Mouse (Mus musculus): ENCODE results near the gene Tmem265.

The Tmem265 gene

DNA sequence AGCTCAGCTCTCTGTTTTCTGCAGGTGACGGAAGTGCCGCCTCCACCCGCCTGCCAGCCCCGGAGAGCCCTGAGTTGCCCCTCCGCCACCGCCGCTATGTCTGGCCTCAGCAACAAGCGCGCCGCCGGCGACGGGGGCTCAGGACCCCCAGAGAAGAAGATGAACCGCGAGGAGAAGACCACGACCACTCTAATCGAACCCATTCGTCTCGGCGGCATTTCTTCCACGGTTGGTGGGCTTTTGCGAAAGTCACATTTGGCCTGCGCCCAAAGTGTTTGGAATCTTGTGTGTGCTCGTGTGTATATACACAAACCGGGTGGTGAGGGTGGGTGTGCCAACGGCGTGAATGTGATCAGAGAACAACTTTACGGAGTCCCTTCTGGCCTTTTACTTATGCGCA is 27.7 kb downstream of the Tmem265 start:
- DNase-seq: no peak

DNA sequence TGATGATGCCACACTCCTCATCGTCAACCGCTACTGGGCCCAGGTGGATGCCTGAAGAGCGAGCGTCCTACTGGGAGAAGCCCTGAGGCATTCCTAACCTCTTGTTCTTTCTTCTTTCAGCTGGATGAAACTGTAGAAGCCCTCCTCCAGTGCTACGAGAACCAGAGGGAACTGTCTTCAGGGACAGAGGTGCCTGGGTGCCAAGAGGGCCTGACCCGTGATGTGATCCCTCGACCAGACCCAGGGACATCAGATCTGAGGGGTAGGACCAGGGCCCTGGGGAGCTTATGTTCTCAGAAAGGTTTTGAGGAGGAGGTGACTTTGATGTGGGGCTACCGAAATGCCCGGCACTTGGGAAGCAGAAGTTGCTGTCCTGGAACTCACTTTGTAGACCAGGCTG is 28.4 kb downstream of the Tmem265 start:
- no peak for DNase-seq

DNA sequence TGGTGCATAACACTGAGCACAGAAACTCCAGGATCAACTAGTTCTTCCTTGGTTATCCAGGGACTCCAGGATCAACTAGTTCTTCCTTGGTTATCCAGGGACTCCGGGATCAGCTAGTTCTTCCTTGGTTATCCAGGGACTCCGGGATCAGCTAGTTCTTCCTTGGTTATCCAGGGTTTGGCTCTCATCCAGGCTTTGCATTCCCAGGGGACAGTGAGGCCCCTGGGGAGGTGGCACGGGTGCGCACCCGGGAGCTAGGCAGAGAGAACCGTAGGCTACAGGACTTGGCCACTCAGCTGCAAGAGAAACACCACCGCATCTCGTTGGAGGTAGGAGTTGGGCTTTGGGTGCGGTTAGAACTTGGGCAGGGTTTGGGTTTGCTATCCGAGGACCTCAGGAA is 29.9 kb downstream of the Tmem265 start:
- DNase-seq: no peak

DNA sequence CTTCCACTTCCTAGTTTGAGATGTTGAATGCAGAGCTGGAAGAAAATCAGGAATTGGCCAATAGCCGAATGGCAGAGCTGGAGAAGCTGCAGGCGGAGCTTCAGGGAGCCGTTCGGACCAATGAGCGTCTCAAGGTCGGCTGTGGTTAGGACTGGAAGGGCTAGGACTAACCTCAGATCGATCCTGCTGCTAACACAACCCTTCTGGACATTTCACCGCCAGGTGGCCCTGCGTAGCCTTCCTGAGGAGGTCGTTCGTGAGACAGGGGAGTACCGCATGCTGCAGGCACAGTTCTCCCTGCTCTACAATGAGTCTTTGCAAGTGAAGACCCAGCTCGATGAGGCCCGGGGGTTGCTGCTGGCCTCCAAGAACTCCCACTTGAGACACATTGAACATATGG is 31.4 kb downstream of the Tmem265 start:
- DNase-seq: no peak

DNA sequence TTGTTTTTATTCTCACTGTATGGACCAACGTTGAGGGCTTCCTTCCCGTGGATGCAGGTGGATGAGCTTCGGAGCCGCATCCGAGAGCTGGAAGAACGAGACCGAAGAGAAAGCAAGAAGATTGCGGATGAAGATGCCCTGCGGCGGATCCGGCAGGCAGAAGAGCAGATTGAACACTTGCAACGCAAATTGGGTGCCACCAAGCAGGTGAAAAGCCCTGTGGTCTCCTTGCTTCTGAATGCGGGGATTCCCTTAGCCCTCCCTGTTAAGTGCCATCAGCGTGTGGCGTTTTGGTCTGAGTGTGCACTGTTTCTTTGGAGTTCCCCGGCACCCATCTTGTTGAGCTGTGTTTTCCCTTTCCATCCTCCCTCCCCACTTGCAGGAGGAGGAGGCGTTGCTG is 35.6 kb downstream of the Tmem265 start:
- no peak for DNase-seq

DNA sequence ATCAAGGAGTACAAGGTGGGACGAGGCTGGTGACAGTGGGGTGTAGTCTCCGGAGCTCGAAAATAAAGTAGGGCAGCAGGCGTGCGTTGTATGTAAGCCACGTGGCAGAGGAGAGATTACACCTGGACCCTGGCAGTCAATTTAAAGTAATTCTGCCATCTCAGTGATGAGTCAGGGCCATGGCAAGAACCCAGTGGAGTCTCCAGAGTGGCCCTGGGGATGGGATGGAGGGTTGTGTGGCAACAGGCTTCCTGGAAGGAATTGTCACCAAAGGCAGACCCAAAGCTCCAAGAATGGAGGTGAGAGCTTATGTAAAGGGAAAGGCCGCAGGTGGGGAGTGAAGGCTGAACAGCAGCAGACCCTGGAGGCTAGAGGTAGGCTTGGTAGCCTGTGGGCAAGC is 39.4 kb downstream of the Tmem265 start:
- DNase-seq: no peak

DNA sequence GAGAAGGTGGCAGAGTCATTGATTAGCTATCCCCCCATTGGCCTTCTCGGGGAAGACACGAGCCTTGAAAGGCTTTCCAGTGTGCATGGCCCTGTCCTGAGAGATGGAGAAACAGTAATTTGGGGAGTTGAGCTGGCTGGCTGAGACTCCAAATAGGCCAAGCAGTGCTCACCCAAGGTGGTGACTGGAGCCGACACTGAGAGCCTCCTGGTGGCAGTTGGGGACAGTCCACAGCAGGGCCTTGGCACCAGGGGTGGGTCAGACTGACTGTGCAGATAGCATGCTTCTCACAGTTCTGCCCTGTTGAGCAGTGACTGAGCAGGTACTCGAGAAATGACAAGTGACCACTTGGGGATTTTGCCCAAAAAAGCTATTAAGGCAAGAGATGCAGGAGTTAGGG is 40.5 kb downstream of the Tmem265 start:
- DNase-seq: no peak

DNA sequence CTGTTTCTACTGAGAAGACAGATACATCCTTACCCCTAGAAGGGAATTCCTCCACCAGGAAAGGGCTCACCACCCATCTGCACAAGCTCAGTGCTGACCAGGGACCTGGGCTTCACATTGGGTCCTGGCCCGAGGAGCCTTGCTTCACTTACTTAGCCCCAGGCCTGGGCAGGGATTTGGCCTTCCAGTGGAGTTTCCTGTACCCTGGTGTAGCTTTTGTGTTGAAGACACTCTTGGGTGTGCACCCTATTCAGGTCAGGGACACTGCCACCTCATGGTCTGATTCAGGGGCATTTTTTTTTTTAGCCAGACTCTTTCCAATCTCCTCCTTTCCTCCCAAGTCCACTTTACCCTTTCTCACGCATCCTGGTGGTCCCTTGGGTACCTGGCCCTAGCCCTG is 41.7 kb downstream of the Tmem265 start:
- DNase-seq: no peak

DNA sequence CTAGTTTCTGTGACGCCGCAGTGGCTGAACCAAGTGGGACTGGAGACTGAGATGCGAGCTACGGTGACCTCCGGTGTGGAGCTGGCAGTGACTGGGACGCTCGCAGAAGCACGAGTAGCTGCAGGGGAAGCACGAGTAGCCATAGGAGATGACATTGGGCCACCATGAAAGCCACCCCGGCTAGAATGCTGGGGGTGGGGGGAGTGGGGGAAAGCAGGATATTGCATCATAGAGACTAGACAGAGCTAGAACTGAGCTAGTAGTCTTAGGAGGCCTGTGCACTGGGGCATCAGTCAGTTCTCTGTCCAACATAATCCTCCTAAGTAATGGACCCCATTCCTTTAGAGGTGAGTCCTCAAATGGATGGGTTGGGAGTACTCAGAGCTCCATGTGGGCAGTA is 43.1 kb downstream of the Tmem265 start:
- no peak for DNase-seq

DNA sequence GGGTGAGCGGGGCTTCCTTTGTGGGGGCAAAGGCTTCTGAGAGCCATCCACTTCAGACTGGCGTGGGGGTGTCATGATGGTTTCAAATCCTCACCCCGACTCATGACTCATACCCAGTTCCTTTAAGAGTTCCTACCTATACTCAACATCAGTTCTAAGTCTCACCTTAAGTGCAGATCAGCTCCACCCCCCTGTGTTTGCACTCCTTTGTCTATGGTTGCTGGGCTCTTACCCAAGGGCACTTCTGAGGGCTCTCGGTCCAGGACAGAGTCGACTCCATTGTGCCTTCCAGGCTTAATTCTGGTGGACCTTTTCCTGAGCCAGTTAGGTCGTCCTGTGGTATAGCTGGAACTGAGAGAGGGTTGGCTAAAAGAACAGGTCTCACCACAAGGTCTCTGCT is 46.0 kb downstream of the Tmem265 start:
- no peak for DNase-seq

DNA sequence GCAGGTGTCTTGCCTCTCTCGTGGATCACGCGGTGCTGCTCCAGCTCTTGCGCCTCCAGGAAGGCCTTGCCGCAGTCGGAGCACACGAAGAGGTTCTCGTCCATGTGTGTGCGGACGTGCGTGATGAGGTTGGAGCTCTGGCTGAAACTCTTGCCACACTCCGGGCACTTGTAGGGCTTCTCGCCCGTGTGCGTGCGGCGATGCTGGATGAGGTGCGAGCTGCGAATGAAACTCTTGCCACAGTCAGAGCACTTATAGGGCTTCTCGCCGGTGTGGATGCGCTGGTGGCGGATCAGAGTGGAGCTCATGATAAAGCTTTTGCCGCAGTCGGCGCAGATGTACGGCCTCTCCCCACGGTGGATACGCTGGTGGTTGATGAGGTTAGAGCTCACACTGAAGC is 49.8 kb downstream of the Tmem265 start:
- no peak for DNase-seq

DNA sequence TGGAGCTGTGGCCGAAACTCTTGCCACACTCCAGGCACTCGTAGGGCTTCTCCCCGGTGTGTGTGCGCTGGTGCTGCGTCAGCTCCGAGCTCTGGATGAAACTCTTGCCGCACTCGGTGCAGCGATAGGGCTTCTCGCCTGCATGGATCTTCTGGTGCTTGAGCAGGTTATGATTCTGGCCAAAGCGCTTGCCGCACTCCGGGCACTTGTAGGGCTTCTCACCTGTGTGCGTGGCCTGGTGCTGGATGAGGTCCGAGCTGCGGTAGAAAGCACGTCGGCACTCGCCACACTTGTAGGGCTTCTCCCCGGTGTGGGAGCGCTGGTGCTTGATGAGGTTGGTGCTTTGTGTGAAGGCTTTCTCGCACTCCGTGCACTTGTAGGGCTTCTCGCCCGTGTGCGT is 50.4 kb downstream of the Tmem265 start:
- no peak for DNase-seq

DNA sequence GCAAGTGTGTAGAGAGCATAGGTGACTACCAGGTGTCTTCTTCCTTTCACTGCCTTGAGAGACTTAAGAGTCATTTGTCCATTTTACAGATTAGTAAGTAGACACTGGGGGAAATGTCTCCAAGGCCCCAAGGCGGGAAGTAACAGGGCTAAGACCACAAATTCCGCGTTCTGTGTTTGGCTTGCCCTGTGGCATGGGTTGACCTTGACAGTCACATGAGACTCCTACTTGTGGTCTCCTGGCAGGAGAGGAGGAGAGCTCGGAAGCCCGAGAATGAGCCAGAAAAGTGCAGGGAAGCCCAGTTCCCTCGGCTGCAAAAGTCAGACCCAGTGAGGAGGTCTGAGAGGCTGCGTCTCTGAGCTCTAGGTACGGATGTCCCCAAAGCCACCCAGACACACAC is 52.3 kb downstream of the Tmem265 start:
- no peak for DNase-seq

DNA sequence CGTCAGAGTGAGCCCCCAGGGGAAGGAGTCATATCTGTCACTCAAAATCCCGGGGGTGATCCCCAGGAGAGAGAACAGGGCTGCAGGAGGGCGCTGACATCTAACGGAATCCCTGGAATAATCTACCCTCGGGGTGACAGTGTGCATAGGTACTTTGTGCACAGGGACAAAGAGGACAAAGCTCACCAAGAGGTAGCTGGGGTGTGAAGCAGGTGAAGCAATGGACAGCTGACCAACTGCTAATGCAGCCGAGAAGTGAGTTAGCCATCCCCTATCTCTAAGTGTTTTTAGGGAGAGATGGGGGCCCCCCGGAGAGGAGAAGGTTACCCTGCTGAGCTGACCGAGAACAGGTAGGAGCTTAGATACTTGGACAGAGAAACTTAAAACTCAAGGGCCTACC is 52.9 kb downstream of the Tmem265 start:
- DNase-seq: no peak

DNA sequence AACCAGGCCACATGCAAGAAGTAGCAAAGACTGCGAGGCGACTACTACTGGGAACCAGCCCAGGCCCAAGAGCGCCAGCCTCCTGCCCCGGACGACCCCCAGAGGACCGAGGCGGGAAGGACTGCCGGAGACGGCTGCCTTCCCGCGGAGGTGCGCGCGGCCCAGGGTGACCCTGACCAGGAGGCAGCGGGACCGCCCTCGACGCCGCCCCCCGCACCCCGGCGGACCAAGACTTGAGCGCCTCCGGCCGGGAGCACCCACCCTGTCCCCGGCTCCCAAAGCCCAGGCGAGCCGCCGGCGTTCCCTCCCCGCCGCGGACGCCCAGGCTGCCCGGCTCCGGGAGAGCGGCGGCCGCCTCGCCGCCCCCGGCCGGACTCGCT is 53.3 kb downstream of the Tmem265 start:
- DNase-seq: peak; percentile 69

DNA sequence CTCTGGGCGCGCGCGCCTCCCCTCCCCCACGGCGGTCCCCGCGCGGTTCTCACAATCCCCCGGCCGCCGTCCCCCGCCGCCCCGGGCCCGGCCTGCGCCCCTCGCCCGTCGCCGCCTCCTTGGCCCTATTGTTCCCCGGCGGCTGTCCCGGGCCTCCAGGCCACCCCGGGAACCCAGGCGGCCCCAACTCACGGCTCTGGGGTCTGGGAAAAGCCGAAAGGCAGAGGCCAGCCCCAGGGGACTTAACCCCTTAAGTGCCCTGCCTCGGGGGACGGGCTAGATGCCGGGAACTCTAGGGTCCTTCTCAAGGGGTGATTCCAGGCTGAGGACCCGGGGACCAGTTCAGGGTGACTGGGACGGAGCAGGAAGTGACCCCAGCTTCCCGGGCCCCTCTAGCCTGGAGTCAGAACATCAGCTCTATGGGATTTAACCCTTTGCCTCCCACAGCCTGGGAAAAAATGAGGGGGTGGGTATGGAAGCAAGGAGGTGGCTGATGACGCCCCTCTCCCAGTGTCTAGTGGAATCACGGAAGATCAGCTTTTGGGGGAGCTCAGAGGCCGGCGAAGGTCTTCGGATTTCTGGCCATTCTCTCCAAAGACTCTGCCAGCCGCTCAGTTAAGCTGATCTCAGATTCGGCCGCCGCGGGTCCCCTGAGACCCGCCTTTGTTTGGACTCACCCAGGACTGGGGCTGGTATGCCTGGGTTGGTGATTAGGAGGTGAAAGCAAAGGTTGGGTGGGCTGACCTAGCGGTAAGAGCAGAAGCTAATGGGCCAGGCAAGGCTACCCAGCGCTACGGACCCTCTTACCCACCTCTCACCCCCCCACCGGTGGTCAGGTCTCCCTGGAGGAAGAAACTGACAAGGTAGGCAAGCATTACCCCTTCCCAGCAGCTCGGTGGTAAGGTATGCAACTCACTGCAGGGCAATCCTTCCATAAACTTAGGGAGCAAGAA is 54.0 kb downstream of the Tmem265 start, which contains the start of gene Zfp629:
TSS of gene Zfp629 (minus strand) at position 907 of the 953 bp plus-strand sequence.
- DNase-seq: peak; percentile 62

DNA sequence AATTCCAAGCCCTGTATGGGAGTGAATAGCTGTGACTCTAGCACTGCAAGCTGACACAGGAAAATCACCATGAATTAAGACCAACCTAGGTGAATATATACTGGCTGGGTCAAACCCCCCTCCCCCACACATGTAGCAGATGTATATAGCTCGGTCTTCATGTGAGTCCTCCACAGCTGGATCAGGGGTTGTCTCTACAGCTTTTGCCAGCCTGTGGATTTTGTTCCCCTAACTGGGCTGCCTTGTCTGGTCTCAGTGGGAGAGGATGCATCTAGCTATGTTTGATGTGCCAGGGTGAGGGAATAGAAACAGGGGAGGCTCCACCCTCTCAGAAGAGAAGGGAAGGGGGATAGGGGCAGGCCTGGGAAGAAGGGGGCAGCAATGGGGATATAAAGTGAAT is 55.1 kb downstream of the Tmem265 start:
- DNase-seq: no peak

Measured in liver (tissue).